Mouse (Mus musculus): Measurements from ENCODE around the gene Adssl1.

- no peak for TF ChIP-seq CTCF (IDR thresholded peaks at IDR 0.05; ENCODE audit: borderline replicate concordance, insufficient read depth, low read depth, low read length)
- TF ChIP-seq POLR2A (IDR thresholded peaks at IDR 0.05; ENCODE audit: borderline replicate concordance, insufficient read depth, low read length), result no peak
These were observed 40.4 kb upstream of the Adssl1 start for GRCm38 (mm10) chr12:112579430-112579829.
